Mouse (Mus musculus) embryonic facial prominence, embryonic 11.5 days (tissue): Measurements from ENCODE around the gene Lhfp. TPM values are rescaled to one million over a fixed set of nuclear protein-coding genes. Genes with fewer than 3 reads are reported as not detected.
"Not testable (repeated sequence)": the region's sequence is repeated elsewhere in the genome, so short reads cannot be mapped to it uniquely, and the experiment has no call there.

Experiments used
- ATAC-seq: fragments of 200-750 bp; cut with Nextera tagmentation; replicated peaks from 2 replicates; pipeline ENCODE4 v1.8.0; 2017; ENCODE audit warnings: low read depth; ENCODE audit not compliant: insufficient number of reproducible peaks, low FRiP score, low TSS enrichment
- DNase-seq: peaks from one replicate; pipeline ENCODE4 v3.0.0-alpha.2; 2015; ENCODE audit warnings: low spot score
- H3K27ac ChIP-seq: fragments of 300-500 bp; sonication (generic); replicated peaks from 2 replicates; pipeline ENCODE4 v1.5.1; 2014; ENCODE audit warnings: mild to moderate bottlenecking, low read depth, low read length, control low read depth
- H3K27me3 ChIP-seq: fragments of 300-500 bp; sonication (generic); 2 replicates; pipeline ENCODE4 v1.6.1; 2014; ENCODE audit warnings: mild to moderate bottlenecking, low read length, moderate library complexity, mixed read lengths; ENCODE audit not compliant: control insufficient read depth, insufficient read depth
- H3K36me3 ChIP-seq: fragments of 300-500 bp; sonication (generic); replicated peaks from 2 replicates; pipeline ENCODE4 v1.6.1; 2014; ENCODE audit warnings: low read depth, mild to moderate bottlenecking, low read length, moderate library complexity, mixed read lengths; ENCODE audit not compliant: control insufficient read depth, insufficient read depth
- H3K4me1 ChIP-seq: fragments of 300-500 bp; sonication (generic); 2 replicates; pipeline ENCODE4 v1.6.1; 2014; ENCODE audit warnings: low read length, mixed read lengths; ENCODE audit not compliant: control insufficient read depth, insufficient read depth
- H3K4me2 ChIP-seq: fragments of 300-500 bp; sonication (generic); 2 replicates; pipeline ENCODE4 v1.6.1; 2014; ENCODE audit warnings: low read depth, mild to moderate bottlenecking, control low read depth, low read length, moderate library complexity
- H3K4me3 ChIP-seq: fragments of 300-500 bp; sonication (generic); 2 replicates; pipeline ENCODE4 v1.5.1; 2014; ENCODE audit warnings: low read depth, low read length, control low read depth
- H3K9ac ChIP-seq: fragments of 300-500 bp; sonication (generic); replicated peaks from 2 replicates; pipeline ENCODE4 v1.6.1; 2014; ENCODE audit warnings: mild to moderate bottlenecking, control low read depth, low read length
- H3K9me3 ChIP-seq: fragments of 300-500 bp; sonication (generic); replicated peaks from 2 replicates; pipeline ENCODE4 v1.6.1; 2016; ENCODE audit warnings: mild to moderate bottlenecking, low read length, inconsistent platforms, mixed read lengths; ENCODE audit not compliant: control insufficient read depth
- WGBS: fragments of 180-500 bp; shearing (Covaris S2); extraction: QIAGEN DNeasy Blood & Tissue Kit; methylation state at CpG from one replicate; pipeline ENCODE4 v1.1.7; 2014; 5-methylcytosine and 5-hydroxymethylcytosine counted together
- polyA plus RNA-seq: library from polyadenylated mRNA; unstranded; fragments of >200 nt; fragmentation: Nextera tagmentation; extraction: Ambion mirVana; gene quantifications from 2 replicates; pipeline ENCODE4 v1.2.1, GENCODE M21; 2014

Gene Lhfp
- polyA plus RNA-seq, 1 experiment from 2014 or later, result 29.2 TPM

GRCm38 (mm10) chr3:53108594-53109373 is 67.5 kb downstream of the Lhfp start:
- ATAC-seq (no peak), DNase-seq (no peak)

GRCm38 (mm10) chr3:53109879-53110278 is 68.6 kb downstream of the Lhfp start:
- WGBS, result 27% methylated on average over 3 of the region's 3 CpGs
- no peak for DNase-seq
- Histone ChIP-seq H3K9me3 (peaks cover 2% of the 10 kb centered on the region; the same call in 1 of the 2 replicates), H3K4me3 (no peak overlapping the region), H3K9ac (no peak overlapping the region), H3K27me3 (no peaks in the 10 kb centered on the region), H3K4me1 (no peaks in the 10 kb centered on the region), H3K27ac (no peak overlapping the region), H3K36me3 (no peaks in the 10 kb centered on the region), H3K4me2 (no peak overlapping the region)
- ATAC-seq, result no peak

More at GRCm38 (mm10) chr3:53108594-53109373, 67.5 kb downstream of the Lhfp start:
- no peaks in the 10 kb centered on the region for H3K36me3 ChIP-seq
- H3K4me1 ChIP-seq, result no peaks in the 10 kb centered on the region
- no peak overlapping the region for H3K27ac ChIP-seq
- no peak overlapping the region for H3K9ac ChIP-seq
- no peak overlapping the region for H3K4me2 ChIP-seq
- H3K4me3 ChIP-seq, result no peak overlapping the region
- H3K9me3 ChIP-seq, result peaks cover 2% of the 10 kb centered on the region; the same call in 1 of the 2 replicates
- WGBS, result 52% methylated on average over 11 of the region's 11 CpGs
- no peaks in the 10 kb centered on the region for H3K27me3 ChIP-seq

DNA sequence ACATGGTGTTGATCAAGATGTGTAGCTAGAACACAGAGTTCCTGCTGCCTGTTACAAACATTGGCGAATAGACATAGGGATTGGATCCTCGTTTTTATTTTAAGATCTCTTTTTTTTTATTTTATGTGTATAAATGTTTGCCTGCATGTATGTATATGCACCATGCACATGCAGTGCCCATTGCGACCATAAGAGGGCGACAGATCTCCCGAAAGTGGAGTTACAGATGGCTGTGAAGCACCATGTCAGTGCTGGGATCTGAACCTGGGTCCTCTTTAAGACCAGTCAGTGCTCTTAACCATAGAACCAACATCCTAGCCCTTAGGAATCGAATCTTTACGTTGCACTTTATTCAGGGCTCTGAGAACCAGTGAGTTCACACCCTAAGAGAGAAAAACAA is 70.7 kb downstream of the Lhfp start:
- WGBS, result 94% methylated on average over 7 of the region's 7 CpGs
- Histone ChIP-seq H3K27me3 (no peaks in the 10 kb centered on the region), H3K4me1 (no peaks in the 10 kb centered on the region), H3K27ac (no peak overlapping the region), H3K9me3 (peaks cover 2% of the 10 kb centered on the region; the same call in 1 of the 2 replicates), H3K36me3 (no peaks in the 10 kb centered on the region), H3K4me3 (no peak overlapping the region), H3K9ac (no peak overlapping the region), H3K4me2 (no peak overlapping the region)
- DNase-seq (no peak), ATAC-seq (no peak)

DNA sequence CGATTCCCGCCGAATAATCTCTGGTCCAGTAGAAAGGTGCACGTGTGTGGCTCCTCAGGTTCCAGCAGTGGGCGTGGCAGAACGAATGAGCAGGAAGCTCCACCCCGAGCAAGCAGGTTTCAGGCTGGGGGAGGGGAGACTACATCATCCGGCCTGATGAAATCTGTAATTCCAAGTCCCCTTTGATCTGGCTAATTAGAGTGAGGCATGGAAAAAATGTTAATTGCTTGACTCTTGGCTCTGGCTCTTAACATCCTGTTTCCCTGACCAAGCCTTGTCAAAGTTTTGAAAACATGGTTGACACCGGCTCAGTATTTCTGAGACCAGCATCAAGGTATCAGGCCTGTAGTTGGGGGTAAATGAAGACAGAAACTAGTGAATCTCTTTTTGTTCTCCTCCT is 77.4 kb downstream of the Lhfp start:
- not testable (repeated sequence) for H3K4me1 ChIP-seq, DNase-seq, H3K9me3 ChIP-seq, H3K36me3 ChIP-seq, H3K4me2 ChIP-seq, H3K27me3 ChIP-seq, ATAC-seq, H3K27ac ChIP-seq, H3K9ac ChIP-seq, H3K4me3 ChIP-seq
- WGBS, result 54% methylated on average over 3 of the region's 9 CpGs

GRCm38 (mm10) chr3:53119978-53120377 is 78.7 kb downstream of the Lhfp start:
- Histone ChIP-seq H3K4me3 (no peak overlapping the region), H3K9ac (no peak overlapping the region), H3K4me1 (no peaks in the 10 kb centered on the region), H3K9me3 (no peaks in the 10 kb centered on the region), H3K27ac (no peak overlapping the region), H3K36me3 (no peaks in the 10 kb centered on the region), H3K27me3 (no peaks in the 10 kb centered on the region), H3K4me2 (no peak overlapping the region)
- ATAC-seq (no peak), DNase-seq (no peak)
- 90% methylated on average over 6 of the region's 6 CpGs for WGBS

DNA sequence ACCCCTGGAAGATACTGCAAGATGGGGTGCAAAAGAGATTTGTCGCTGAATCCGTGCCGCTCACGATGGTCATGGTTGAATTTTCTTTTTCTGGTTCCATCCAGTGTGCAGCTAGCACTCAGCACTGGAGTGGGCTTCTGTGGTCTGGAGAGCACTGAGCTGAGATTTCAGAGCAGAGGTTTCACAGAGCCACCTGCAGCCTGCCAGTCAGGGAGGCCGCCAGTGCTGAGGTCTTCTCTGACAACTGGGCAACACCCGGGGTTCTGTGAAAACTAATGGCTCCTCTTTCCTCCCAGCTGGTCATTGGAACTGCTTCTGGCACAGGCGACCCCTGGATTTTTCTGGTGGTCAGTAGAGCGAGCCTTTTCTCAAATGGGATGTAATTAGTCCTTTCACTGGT is 84.2 kb downstream of the Lhfp start:
- no peaks in the 10 kb centered on the region for H3K36me3 ChIP-seq
- ATAC-seq (no peak), DNase-seq (no peak)
- no peak overlapping the region for H3K4me2 ChIP-seq
- no peaks in the 10 kb centered on the region for H3K9me3 ChIP-seq
- no peak overlapping the region for H3K27ac ChIP-seq
- no peak overlapping the region for H3K4me3 ChIP-seq
- 74% methylated on average over 8 of the region's 8 CpGs for WGBS
- H3K27me3 ChIP-seq, result no peaks in the 10 kb centered on the region
- H3K4me1 ChIP-seq, result no peaks in the 10 kb centered on the region
- no peak overlapping the region for H3K9ac ChIP-seq

- H3K27ac ChIP-seq, result no peak overlapping the region
- DNase-seq, result no peak
- H3K9me3 ChIP-seq, result no peaks in the 10 kb centered on the region
- no peaks in the 10 kb centered on the region for H3K36me3 ChIP-seq
- ATAC-seq, result no peak
- no peak overlapping the region for H3K4me3 ChIP-seq
- H3K4me2 ChIP-seq, result no peak overlapping the region
- H3K27me3 ChIP-seq, result no peaks in the 10 kb centered on the region
- no peaks in the 10 kb centered on the region for H3K4me1 ChIP-seq
- WGBS, result 95% methylated on average over 2 of the region's 2 CpGs
- no peak overlapping the region for H3K9ac ChIP-seq
These were observed 97.5 kb downstream of the Lhfp start for GRCm38 (mm10) chr3:53138785-53139184.

DNA sequence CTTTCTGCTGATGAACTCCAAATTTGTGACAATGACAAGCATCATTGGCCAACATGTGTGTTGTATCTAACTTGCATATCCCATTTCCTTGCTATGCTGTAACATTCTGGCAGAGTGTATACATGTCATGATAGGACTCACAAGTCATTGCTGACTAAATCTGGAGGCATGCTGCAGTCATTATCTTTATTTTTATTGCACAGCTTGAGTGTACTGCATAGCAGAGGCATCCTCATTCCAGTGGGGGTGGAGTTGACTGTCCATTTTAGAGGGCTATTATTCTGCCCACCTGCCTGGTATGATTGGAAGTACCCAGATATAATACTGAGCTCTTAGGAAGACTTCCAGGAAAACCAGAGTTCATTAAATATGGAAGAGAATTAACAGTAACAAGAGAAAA is 97.9 kb downstream of the Lhfp start:
- no peak overlapping the region for H3K9ac ChIP-seq
- H3K27me3 ChIP-seq, result no peaks in the 10 kb centered on the region
- no peak overlapping the region for H3K27ac ChIP-seq
- no peak overlapping the region for H3K4me3 ChIP-seq
- H3K9me3 ChIP-seq, result no peaks in the 10 kb centered on the region
- no peaks in the 10 kb centered on the region for H3K4me1 ChIP-seq
- H3K36me3 ChIP-seq, result no peaks in the 10 kb centered on the region
- DNase-seq (no peak), ATAC-seq (no peak)
- H3K4me2 ChIP-seq, result no peak overlapping the region
